Mouse (Mus musculus) MEL (cell line): ENCODE data around the gene Gm7903. TPM values are rescaled to one million over a fixed set of nuclear protein-coding genes. Genes with fewer than 3 reads are reported as not detected.
"Not testable (repeated sequence)": the region's sequence is repeated elsewhere in the genome, so short reads cannot be mapped to it uniquely, and the experiment has no call there.

Source experiments
- DNase-seq: peaks from one replicate; pipeline ENCODE4 v3.0.0; 2011; ENCODE audit warnings: low read depth, low spot score
- H3K27ac ChIP-seq: 2 replicates; pipeline ENCODE4 v1.5.1; 2012; ENCODE audit warnings: low read depth, mild to moderate bottlenecking, control low read depth, low read length, moderate library complexity; ENCODE audit not compliant: control insufficient read depth
- H3K27me3 ChIP-seq, 2 experiments: fragments of 150-350 bp in 1 of 2; sonication (generic) in 1 of 2; 2 replicates each; pipeline ENCODE4 v1.6.1; 2012; ENCODE audit warnings: low read length in 2 of 2, mild to moderate bottlenecking in 2 of 2, improper control_type of control experiment in 1 of 2, moderate library complexity in 1 of 2; ENCODE audit not compliant: insufficient read depth in 2 of 2, control insufficient read depth in 1 of 2
- H3K36me3 ChIP-seq, 2 experiments: 2 replicates each; pipeline ENCODE4 v1.6.1; 2012 to 2014; ENCODE audit warnings: low read length in 2 of 2, improper control_type of control experiment in 1 of 2, inconsistent platforms in 1 of 2, mild to moderate bottlenecking in 1 of 2; ENCODE audit not compliant: insufficient read depth in 2 of 2, control insufficient read depth in 1 of 2
- H3K4me1 ChIP-seq, 2 experiments: fragments of 150-350 bp in 1 of 2; sonication (generic) in 1 of 2; 2 replicates each; pipeline ENCODE4 v1.6.1; 2012; ENCODE audit warnings: low read length in 2 of 2, improper control_type of control experiment in 1 of 2, mild to moderate bottlenecking in 1 of 2; ENCODE audit not compliant: insufficient read depth in 2 of 2, control insufficient read depth in 1 of 2
- H3K4me3 ChIP-seq, 2 experiments: fragments of 150-350 bp in 1 of 2; sonication (generic) in 1 of 2; 2 replicates each; pipeline ENCODE4 v1.5.1; 2012; ENCODE audit warnings: low read depth in 2 of 2, low read length in 2 of 2, mild to moderate bottlenecking in 2 of 2, moderate library complexity in 2 of 2, control low read depth in 1 of 2, improper control_type of control experiment in 1 of 2; ENCODE audit not compliant: control insufficient read depth in 1 of 2, insufficient read depth in 1 of 2
- H3K79me2 ChIP-seq: 2 replicates; pipeline ENCODE4 v1.6.1; 2012; ENCODE audit warnings: mild to moderate bottlenecking, low read length, moderate library complexity; ENCODE audit not compliant: control insufficient read depth, poor library complexity, insufficient read depth
- H3K9ac ChIP-seq: 2 replicates; pipeline ENCODE4 v1.6.1; 2012; ENCODE audit warnings: low read depth, mild to moderate bottlenecking, control low read depth, low read length, moderate library complexity; ENCODE audit not compliant: control insufficient read depth, poor library complexity, severe bottlenecking
- H3K9me3 ChIP-seq: fragments of 150-350 bp; sonication (generic); replicated peaks from 2 replicates; pipeline ENCODE4 v1.6.1; 2012; ENCODE audit warnings: mild to moderate bottlenecking, low read length, improper control_type of control experiment, moderate library complexity; ENCODE audit not compliant: insufficient read depth
- polyA plus RNA-seq, 2 experiments: library from polyadenylated mRNA; stranded (reverse) in 1 of 2; unstranded in 1 of 2; fragments of >175 nt in 1 of 2; fragments of >200 nt in 1 of 2; gene quantifications; 2 replicates each; pipeline versions ENCODE4 v1.2.1 to v1.2.4; 2012; ENCODE audit warnings: low replicate concordance in 2 of 2, low read depth in 1 of 2; ENCODE audit not compliant: insufficient read length in 2 of 2, insufficient read depth in 1 of 2, missing spikeins in 1 of 2
- total RNA-seq: library from RNA; depleted of rRNA; stranded (reverse); fragments of 300-350 nt; gene quantifications from 2 replicates; pipeline ENCODE4 v1.2.3, GENCODE M21; 2012; rRNA removed

Gm7903 gene
- total RNA-seq (not detected in 2 replicates), polyA plus RNA-seq (not detected)

DNA sequence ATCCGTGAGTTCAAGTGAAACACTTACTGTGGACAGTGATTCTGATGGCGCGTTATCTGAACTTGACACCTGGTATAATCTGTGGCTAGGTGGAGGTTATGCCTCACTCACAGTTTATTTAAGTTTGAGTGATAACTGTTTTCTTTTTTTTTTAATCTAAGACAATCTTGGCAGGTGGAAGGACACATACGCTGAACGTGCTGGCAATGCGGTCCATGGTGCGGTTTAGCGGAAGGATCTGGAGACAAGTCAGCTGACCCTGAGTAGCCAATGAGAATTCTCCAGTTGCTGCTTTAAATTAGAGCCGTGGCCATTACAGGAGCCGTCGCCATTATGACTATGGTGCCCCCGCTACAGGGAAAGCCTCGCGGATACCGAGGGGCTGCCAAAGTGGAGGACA, at the start of gene Gm7903:
Gene Gm7903, plus strand, starts transcription at position 301 of the 400 bp plus-strand sequence.
- H3K9me3 ChIP-seq, H3K27ac ChIP-seq, H3K4me3 ChIP-seq, H3K27me3 ChIP-seq, H3K36me3 ChIP-seq, H3K9ac ChIP-seq, H3K4me1 ChIP-seq, DNase-seq, H3K79me2 ChIP-seq: not testable (repeated sequence)

DNA sequence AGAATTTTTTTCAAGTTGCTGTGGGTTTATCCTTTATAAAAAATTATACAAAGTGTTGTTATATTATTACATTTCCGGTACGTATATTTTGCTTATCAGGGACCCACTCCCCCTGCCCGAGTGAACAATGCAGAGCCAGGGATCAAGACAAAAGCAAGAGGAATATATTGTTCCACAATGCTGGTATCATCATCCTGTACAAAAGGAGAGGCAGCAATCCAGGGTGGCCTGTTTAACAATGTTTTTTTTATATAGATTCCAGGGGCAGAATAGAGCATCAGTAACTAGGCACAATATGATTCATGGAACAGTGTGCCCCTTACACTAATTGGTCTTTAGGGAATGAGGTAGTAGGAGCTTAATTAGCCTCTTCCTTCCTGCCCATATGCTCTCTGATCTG, 30.1 kb upstream of the Gm7903 start:
- not testable (repeated sequence) for H3K36me3 ChIP-seq, DNase-seq

DNA sequence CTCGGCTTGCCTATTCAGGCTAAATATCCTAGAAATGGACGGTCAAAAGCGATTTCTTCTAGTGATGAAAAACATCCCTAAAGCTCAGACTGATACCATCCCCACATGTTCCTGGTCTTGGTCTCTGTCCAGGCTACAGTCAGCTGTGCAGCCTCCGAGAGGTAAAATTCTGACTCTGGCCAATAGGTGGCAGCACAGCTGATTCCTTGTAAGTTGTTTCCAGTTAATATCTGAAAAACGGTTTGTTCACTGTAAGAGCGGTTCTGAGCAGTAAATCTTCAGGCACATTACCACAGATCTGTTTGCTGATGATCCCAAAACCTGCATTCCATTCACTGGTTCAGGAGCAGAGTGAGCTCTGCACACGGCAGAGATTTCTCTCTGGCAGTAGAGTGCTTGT, 12.4 kb upstream of the Gm7903 start:
- H3K9ac ChIP-seq, H3K4me1 ChIP-seq, DNase-seq, H3K36me3 ChIP-seq, H3K4me3 ChIP-seq, H3K9me3 ChIP-seq, H3K27me3 ChIP-seq, H3K27ac ChIP-seq, H3K79me2 ChIP-seq: not testable (repeated sequence)

More for the DNA sequence above, 30.1 kb upstream of the Gm7903 start:
- H3K9me3 ChIP-seq, H3K79me2 ChIP-seq, H3K4me1 ChIP-seq, H3K27me3 ChIP-seq, H3K4me3 ChIP-seq, H3K9ac ChIP-seq, H3K27ac ChIP-seq: not testable (repeated sequence)

DNA sequence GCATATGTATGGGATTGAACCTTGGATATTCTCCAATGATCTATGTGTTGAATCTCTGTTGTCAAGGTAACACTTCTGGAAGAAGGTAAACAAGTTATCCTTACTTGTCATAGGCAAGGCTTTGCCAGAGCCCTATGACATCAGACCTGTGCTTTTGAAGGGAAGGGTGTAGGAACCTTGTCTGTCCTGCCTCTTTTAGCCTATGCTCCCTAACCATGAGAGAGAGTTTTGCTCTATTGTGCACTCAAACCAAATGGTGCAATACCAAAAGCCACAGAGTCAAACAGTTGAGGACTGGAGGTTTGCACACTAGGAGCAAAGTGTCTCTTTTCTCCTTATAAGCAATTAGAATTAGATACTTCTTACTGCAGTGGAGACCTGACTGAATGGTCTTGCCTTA, 11.8 kb upstream of the Gm7903 start:
- not testable (repeated sequence) for H3K4me3 ChIP-seq, H3K9me3 ChIP-seq, H3K27ac ChIP-seq, H3K27me3 ChIP-seq, H3K9ac ChIP-seq, H3K79me2 ChIP-seq, H3K36me3 ChIP-seq, DNase-seq, H3K4me1 ChIP-seq

DNA sequence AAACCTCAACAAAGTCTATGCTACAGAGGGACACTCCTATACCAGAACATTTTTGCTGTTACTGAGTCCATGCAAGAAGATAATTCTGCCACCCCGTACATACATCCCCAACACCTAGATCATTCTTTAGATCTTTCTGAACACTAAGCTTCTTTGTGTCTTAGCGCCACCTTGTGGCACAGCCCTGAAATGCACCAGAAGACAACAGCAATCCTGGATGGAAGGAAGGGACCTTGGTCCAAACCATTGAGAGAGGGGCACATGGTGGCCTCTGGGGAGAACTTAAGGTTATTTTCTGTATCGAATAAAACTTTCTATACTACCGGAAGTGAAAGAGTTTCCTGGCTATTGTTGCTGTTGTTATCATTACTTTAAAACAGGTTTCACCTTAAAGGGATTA, 11.2 kb upstream of the Gm7903 start:
- H3K4me1 ChIP-seq, H3K27ac ChIP-seq, H3K4me3 ChIP-seq, H3K27me3 ChIP-seq, H3K9ac ChIP-seq, H3K36me3 ChIP-seq, H3K9me3 ChIP-seq, DNase-seq, H3K79me2 ChIP-seq: not testable (repeated sequence)

DNA sequence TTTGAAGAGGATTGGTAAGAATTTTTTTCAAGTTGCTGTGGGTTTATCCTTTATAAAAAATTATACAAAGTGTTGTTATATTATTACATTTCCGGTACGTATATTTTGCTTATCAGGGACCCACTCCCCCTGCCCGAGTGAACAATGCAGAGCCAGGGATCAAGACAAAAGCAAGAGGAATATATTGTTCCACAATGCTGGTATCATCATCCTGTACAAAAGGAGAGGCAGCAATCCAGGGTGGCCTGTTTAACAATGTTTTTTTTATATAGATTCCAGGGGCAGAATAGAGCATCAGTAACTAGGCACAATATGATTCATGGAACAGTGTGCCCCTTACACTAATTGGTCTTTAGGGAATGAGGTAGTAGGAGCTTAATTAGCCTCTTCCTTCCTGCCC, 30.5 kb downstream of the Gm7903 start:
- not testable (repeated sequence) for DNase-seq, H3K36me3 ChIP-seq

DNA sequence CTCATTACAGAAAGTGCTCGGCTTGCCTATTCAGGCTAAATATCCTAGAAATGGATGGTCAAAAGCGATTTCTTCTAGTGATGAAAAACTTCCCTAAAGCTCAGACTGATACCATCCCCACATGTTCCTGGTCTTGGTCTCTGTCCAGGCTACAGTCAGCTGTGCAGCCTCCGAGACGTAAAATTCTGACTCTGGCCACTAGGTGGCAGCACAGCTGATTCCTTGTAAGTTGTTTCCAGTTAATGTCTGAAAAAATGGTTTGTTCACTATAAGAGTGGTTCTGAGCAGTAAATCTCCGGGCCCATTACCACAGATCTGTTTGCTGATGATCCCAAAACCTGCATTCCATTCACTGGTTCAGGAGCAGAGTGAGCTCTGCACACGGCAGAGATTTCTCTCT, 48.3 kb downstream of the Gm7903 start:
- H3K36me3 ChIP-seq, H3K9ac ChIP-seq, H3K79me2 ChIP-seq, H3K4me3 ChIP-seq, DNase-seq, H3K27ac ChIP-seq, H3K9me3 ChIP-seq, H3K27me3 ChIP-seq, H3K4me1 ChIP-seq: not testable (repeated sequence)

More for the DNA sequence above, 30.5 kb downstream of the Gm7903 start:
- not testable (repeated sequence) for H3K9me3 ChIP-seq, H3K27ac ChIP-seq, H3K4me1 ChIP-seq, H3K27me3 ChIP-seq, H3K4me3 ChIP-seq, H3K79me2 ChIP-seq, H3K9ac ChIP-seq
